Mouse (Mus musculus) midbrain, embryonic 16.5 days (tissue): ENCODE results near the gene Ren1. TPM values are rescaled to one million over a fixed set of nuclear protein-coding genes. Genes with fewer than 3 reads are reported as not detected.

Source experiments
- ATAC-seq: fragments of 200-750 bp; cut with Nextera tagmentation; 2 replicates; pipeline ENCODE4 v1.8.0; 2017; ENCODE audit warnings: moderate TSS enrichment
- H3K27ac ChIP-seq: fragments of 300-500 bp; sonication (generic); 2 replicates; pipeline ENCODE4 v1.5.1; 2014; ENCODE audit warnings: mild to moderate bottlenecking, low read length, mixed read lengths
- H3K27me3 ChIP-seq: fragments of 300-500 bp; sonication (generic); 2 replicates; pipeline ENCODE4 v1.6.1; 2014; ENCODE audit warnings: low read depth, low read length, mixed read lengths; ENCODE audit not compliant: control insufficient read depth, insufficient read depth
- H3K36me3 ChIP-seq: fragments of 300-500 bp; sonication (generic); 2 replicates; pipeline ENCODE4 v1.6.1; 2014; ENCODE audit warnings: mild to moderate bottlenecking, low read length, moderate library complexity, mixed read lengths; ENCODE audit not compliant: control insufficient read depth, insufficient read depth
- H3K4me1 ChIP-seq: fragments of 300-500 bp; sonication (generic); 2 replicates; pipeline ENCODE4 v1.6.1; 2014; ENCODE audit warnings: mild to moderate bottlenecking, low read length, mixed read lengths; ENCODE audit not compliant: control insufficient read depth, insufficient read depth
- H3K4me2 ChIP-seq: fragments of 300-500 bp; sonication (generic); 2 replicates; pipeline ENCODE4 v1.6.1; 2014; ENCODE audit warnings: mild to moderate bottlenecking, low read length, mixed read lengths
- H3K4me3 ChIP-seq: fragments of 300-500 bp; sonication (generic); 2 replicates; pipeline ENCODE4 v1.5.1; 2014; ENCODE audit warnings: low read depth, mild to moderate bottlenecking, low read length, moderate library complexity, mixed read lengths
- H3K9ac ChIP-seq: fragments of 300-500 bp; sonication (generic); 2 replicates; pipeline ENCODE4 v1.6.1; 2014; ENCODE audit warnings: low read depth, low read length, mixed read lengths
- H3K9me3 ChIP-seq: fragments of 300-500 bp; sonication (generic); replicated peaks from 2 replicates; pipeline ENCODE4 v1.6.1; 2014; ENCODE audit warnings: mild to moderate bottlenecking, low read length, mixed read lengths; ENCODE audit not compliant: control insufficient read depth, poor library complexity, severe bottlenecking
- WGBS: fragments of 180-500 bp; shearing (Covaris S2); extraction: QIAGEN DNeasy Blood & Tissue Kit; methylation state at CpG from one replicate; pipeline ENCODE4 v1.1.7; 2014; 5-methylcytosine and 5-hydroxymethylcytosine counted together
- polyA plus RNA-seq: library from polyadenylated mRNA; unstranded; fragments of >200 nt; fragmentation: Nextera tagmentation; extraction: Ambion mirVana; gene quantifications from 2 replicates; pipeline ENCODE4 v1.2.1, GENCODE M21; 2015

Ren1 gene
- polyA plus RNA-seq, 1 experiment from 2014 or later: not detected

GRCm38 (mm10) chr1:133366951-133367605 lies 16.8 kb downstream of the Ren1 start:
- Histone ChIP-seq H3K9me3 (no peaks in the 10 kb centered on the region), H3K4me1 (peaks cover 7% of the 10 kb centered on the region; the same call in 1 of the 2 replicates), H3K36me3 (no peaks in the 10 kb centered on the region), H3K9ac (no peak overlapping the region), H3K4me2 (no peak overlapping the region), H3K4me3 (no peak overlapping the region), H3K27ac (no peak overlapping the region), H3K27me3 (no peaks in the 10 kb centered on the region; the same call in 1 of the 2 replicates)
- no peak for ATAC-seq
- WGBS: 56% methylated on average over 10 of the region's 10 CpGs

- no peak overlapping the region for H3K4me2 ChIP-seq
- no peak overlapping the region for H3K9ac ChIP-seq
- H3K36me3 ChIP-seq: no peaks in the 10 kb centered on the region
- no peak for ATAC-seq
- no peaks in the 10 kb centered on the region for H3K9me3 ChIP-seq
- peaks cover 7% of the 10 kb centered on the region; the same call in 1 of the 2 replicates for H3K4me1 ChIP-seq
- WGBS: 8% methylated on average over 8 of the region's 11 CpGs
- no peak overlapping the region for H3K27ac ChIP-seq
- H3K4me3 ChIP-seq: no peak overlapping the region
- H3K27me3 ChIP-seq: no peaks in the 10 kb centered on the region; the same call in 1 of the 2 replicates
Measured at GRCm38 (mm10) chr1:133367606-133368488, 17.5 kb downstream of the Ren1 start.

GRCm38 (mm10) chr1:133368644-133369043 lies 18.3 kb downstream of the Ren1 start:
- no peak overlapping the region for H3K9ac ChIP-seq
- ATAC-seq: no peak
- H3K36me3 ChIP-seq: no peaks in the 10 kb centered on the region
- H3K27ac ChIP-seq: no peak overlapping the region
- H3K27me3 ChIP-seq: no peaks in the 10 kb centered on the region; the same call in 1 of the 2 replicates
- peaks cover 7% of the 10 kb centered on the region; the same call in 1 of the 2 replicates for H3K4me1 ChIP-seq
- H3K4me2 ChIP-seq: no peak overlapping the region
- H3K9me3 ChIP-seq: no peaks in the 10 kb centered on the region
- H3K4me3 ChIP-seq: no peak overlapping the region
- WGBS: 63% methylated on average over 10 of the region's 10 CpGs

GRCm38 (mm10) chr1:133370352-133370751 lies 20.0 kb downstream of the Ren1 start:
- Histone ChIP-seq H3K9me3 (no peaks in the 10 kb centered on the region), H3K4me2 (no peak overlapping the region), H3K4me3 (no peak overlapping the region), H3K27me3 (no peaks in the 10 kb centered on the region; the same call in 1 of the 2 replicates), H3K4me1 (0 out of 2 replicates have a peak, but pooled peaks cover 2% of the 10 kb centered on the region), H3K27ac (no peak overlapping the region), H3K9ac (no peak overlapping the region), H3K36me3 (no peaks in the 10 kb centered on the region)
- no peak for ATAC-seq
- 79% methylated on average over 4 of the region's 4 CpGs for WGBS

GRCm38 (mm10) chr1:133371431-133371830 lies 21.1 kb downstream of the Ren1 start:
- no peak for ATAC-seq
- Histone ChIP-seq H3K4me2 (no peak overlapping the region), H3K4me1 (0 out of 2 replicates have a peak, but pooled peaks cover 2% of the 10 kb centered on the region), H3K9ac (no peak overlapping the region), H3K9me3 (no peaks in the 10 kb centered on the region), H3K36me3 (no peaks in the 10 kb centered on the region), H3K27ac (no peak overlapping the region), H3K27me3 (no peaks in the 10 kb centered on the region; the same call in 1 of the 2 replicates), H3K4me3 (no peak overlapping the region)
- 90% methylated on average over 6 of the region's 6 CpGs for WGBS

- Histone ChIP-seq H3K4me1 (0 out of 2 replicates have a peak, but pooled peaks cover 2% of the 10 kb centered on the region), H3K27me3 (no peaks in the 10 kb centered on the region), H3K9me3 (no peaks in the 10 kb centered on the region), H3K4me2 (no peak overlapping the region), H3K4me3 (no peak overlapping the region), H3K36me3 (no peaks in the 10 kb centered on the region; the same call in 1 of the 2 replicates), H3K9ac (no peak overlapping the region), H3K27ac (no peak overlapping the region)
- WGBS: 65% methylated on average over 8 of the region's 8 CpGs
- ATAC-seq: no peak
Measured at GRCm38 (mm10) chr1:133372113-133372512, 21.8 kb downstream of the Ren1 start.

- H3K9ac ChIP-seq: no peak overlapping the region
- WGBS: 74% methylated on average over 10 of the region's 10 CpGs
Measured at GRCm38 (mm10) chr1:133375696-133376346, 25.5 kb downstream of the Ren1 start.

GRCm38 (mm10) chr1:133377547-133377946 lies 27.2 kb downstream of the Ren1 start:
- H3K9me3 ChIP-seq: no peaks in the 10 kb centered on the region

More at GRCm38 (mm10) chr1:133375696-133376346, 25.5 kb downstream of the Ren1 start:
- Histone ChIP-seq H3K27me3 (no peaks in the 10 kb centered on the region), H3K36me3 (no peaks in the 10 kb centered on the region; the same call in 1 of the 2 replicates), H3K4me3 (no peak overlapping the region), H3K4me1 (no peaks in the 10 kb centered on the region), H3K4me2 (no peak overlapping the region), H3K9me3 (no peaks in the 10 kb centered on the region), H3K27ac (no peak overlapping the region)
- ATAC-seq: no peak

More at GRCm38 (mm10) chr1:133377547-133377946, 27.2 kb downstream of the Ren1 start:
- no peaks in the 10 kb centered on the region for H3K27me3 ChIP-seq
- H3K4me1 ChIP-seq: peaks cover 4% of the 10 kb centered on the region
- no peaks in the 10 kb centered on the region; the same call in 1 of the 2 replicates for H3K36me3 ChIP-seq
- ATAC-seq: no peak
- no peak overlapping the region for H3K4me3 ChIP-seq
- H3K4me2 ChIP-seq: no peak overlapping the region
- H3K27ac ChIP-seq: no peak overlapping the region
- 92% methylated on average over 5 of the region's 5 CpGs for WGBS
- H3K9ac ChIP-seq: no peak overlapping the region
